Mouse (Mus musculus): ENCODE results near the gene Pgs1. TPM values are rescaled to one million over a fixed set of nuclear protein-coding genes. Genes with fewer than 3 reads are reported as not detected.

Pgs1 gene
- total and polyA plus RNA-seq, 3 experiments = 38.1 to 60.5 (median 50.8) TPM

DNA sequence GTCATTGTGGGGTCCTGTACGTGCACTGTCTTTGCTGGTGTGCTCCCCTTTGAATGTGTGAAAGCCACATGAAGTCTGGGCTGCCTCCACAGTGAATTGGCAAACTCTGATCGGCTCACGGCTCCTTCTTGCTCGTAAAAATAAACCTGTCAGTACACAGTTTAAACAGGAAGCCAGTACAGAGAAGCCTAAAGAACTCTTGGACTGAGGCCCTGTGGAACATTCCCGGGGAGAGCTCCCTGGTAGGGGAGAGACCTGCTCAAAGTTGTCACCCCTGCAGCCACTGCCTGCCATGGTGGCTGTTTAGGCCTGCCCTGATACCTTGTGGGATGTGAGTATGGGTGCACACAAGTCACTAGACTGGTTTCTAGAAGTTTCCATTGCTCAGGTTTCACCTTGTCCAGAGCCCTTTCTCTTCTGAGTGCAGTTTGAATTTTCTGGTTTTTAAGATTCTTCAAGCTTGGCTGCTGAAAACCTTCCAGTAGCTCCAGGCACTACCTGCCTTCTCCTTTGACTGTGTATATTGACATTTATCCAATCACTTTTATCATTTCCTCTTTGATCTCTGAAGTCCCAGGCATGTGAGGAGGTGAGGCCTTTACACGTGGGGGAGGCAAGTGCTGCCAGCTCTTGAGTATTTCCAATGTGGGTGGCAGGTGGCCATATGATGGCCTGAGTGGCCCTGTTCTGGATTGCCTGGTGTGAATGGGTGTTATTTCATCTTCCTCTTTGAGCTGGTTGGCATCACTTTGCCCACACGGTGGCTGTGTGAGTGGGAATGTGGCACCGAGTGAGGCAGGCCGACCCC is 8.4 kb downstream of the Pgs1 start (continued):
- TF ChIP-seq MAX (IDR thresholded peaks at IDR 0.05; ENCODE audit: low read length) (peak; percentile 72; the same call in 1 of the 2 replicates), ZMIZ1 (IDR thresholded peaks at IDR 0.05; ENCODE audit: low read depth, low read length) (no peak), MYC (IDR thresholded peaks at IDR 0.05; ENCODE audit: low read depth, low read length) (peak; percentile 77; the same call in 1 of the 2 replicates), KAT2A (IDR thresholded peaks at IDR 0.05; ENCODE audit: insufficient replicate concordance, low read length) (no peak), MXI1 (IDR thresholded peaks at IDR 0.05; ENCODE audit: low read depth, low read length) (peak; percentile 50), CTCF (conservative IDR thresholded peaks at IDR 0.05 in 1 of 2, IDR thresholded peaks at IDR 0.05 in 1 of 2; ENCODE audit: low read depth in 2 of 2, low read length in 2 of 2) (no peak), USF2 (conservative IDR thresholded peaks at IDR 0.05; ENCODE audit: low read depth, low read length) (no peak), SIN3A (IDR thresholded peaks at IDR 0.05; ENCODE audit: low read length) (peak; percentile 66), TCF12 (IDR thresholded peaks at IDR 0.05; ENCODE audit: low read depth, low read length) (peak; percentile 33; the same call in 1 of the 2 replicates), JUN (IDR thresholded peaks at IDR 0.05; ENCODE audit: insufficient read depth, low read depth, low read length) (no peak; the same call in 1 of the 2 replicates), CHD2 (IDR thresholded peaks at IDR 0.05; ENCODE audit: low read length) (no peak), RAD21 (IDR thresholded peaks at IDR 0.05; ENCODE audit: low read depth, low read length) (no peak), EP300 (IDR thresholded peaks at IDR 0.05; ENCODE audit: low read length) (peak; percentile 86), SMC3 (IDR thresholded peaks at IDR 0.05; ENCODE audit: low read depth, low read length) (no peak), HCFC1 (IDR thresholded peaks at IDR 0.05; ENCODE audit: low read depth, low read length) (peak; percentile 41; the same call in 1 of the 2 replicates), MAFK (IDR thresholded peaks at IDR 0.05; ENCODE audit: insufficient replicate concordance, low read length) (0 out of 2 replicates have a peak, but pooled peaks have one; percentile 45), ZC3H11A (IDR thresholded peaks at IDR 0.05; ENCODE audit: low read depth, low read length) (no peak), ETS1 (conservative IDR thresholded peaks at IDR 0.05; ENCODE audit: low read depth, low read length) (peak; percentile 52; the same call in 1 of the 2 replicates)

DNA sequence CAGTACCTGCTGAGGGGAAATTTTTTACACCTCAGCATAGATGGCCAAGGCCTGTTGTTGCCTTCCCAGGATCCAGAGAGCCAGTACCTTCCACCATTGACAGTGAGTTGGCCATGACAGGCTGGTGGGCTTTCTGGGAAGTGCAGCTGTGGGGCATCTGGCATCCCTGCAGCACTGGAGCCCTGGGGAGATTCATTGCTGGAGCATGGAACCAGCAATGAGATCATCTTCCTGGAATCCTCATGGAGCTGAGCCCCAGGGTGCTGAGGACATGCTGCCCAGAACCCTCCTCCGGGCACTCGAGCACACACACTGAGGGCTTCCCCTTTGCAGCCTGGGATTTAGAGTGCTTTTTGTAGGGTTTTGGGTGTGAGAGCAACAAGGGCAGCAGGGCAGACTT is 9.2 kb downstream of the Pgs1 start:
- dilution Hi-C loops (cut with MboI; ENCODE audit: extremely low pct_ligation_motif_present, extremely low pct_unique_long_range_greater_than_20kb, low sequenced_read_pairs) (no loop called here), in situ Hi-C loops (cut with MboI; ENCODE audit: low pct_ligation_motif_present, low pct_unique_long_range_greater_than_20kb, low sequenced_read_pairs) (no loop called here)
- DNase-seq (ENCODE audit: extremely low read depth) = no peak
- no peak for TF ChIP-seq PAX5 (IDR thresholded peaks at IDR 0.05; ENCODE audit: low read length)
- TF ChIP-seq NRF1 (IDR thresholded peaks at IDR 0.05; ENCODE audit: low read depth, low read length) = no peak
- no peak for TF ChIP-seq MAX (IDR thresholded peaks at IDR 0.05; ENCODE audit: low read length)
- no peak for TF ChIP-seq IRF4 (IDR thresholded peaks at IDR 0.05; ENCODE audit: low read depth, low read length)
- Histone ChIP-seq H3K27me3 (replicated peaks) (no peaks in the 10 kb centered on the region), H3K36me3 (replicated peaks in 1 of 2; ENCODE audit: control insufficient read depth in 1 of 2, insufficient read depth in 1 of 2, low read length in 1 of 2) (peaks cover 16 to 72% of the 10 kb centered on the region in 2 experiments), H3K79me2 (replicated peaks; ENCODE audit: control insufficient read depth, extremely low read depth, insufficient read depth, poor library complexity, severe bottlenecking) (peaks cover 86% of the 10 kb centered on the region), H3K4me3 (replicated peaks in 1 of 3; ENCODE audit: low read depth in 2 of 3, low read length in 2 of 3, poor library complexity in 1 of 3) (no peak overlapping the region), H3K9ac (ENCODE audit: insufficient read depth, low read depth) (no peak overlapping the region), H3K27ac (ENCODE audit: insufficient read depth, low read depth) (no peak overlapping the region), H3K4me2 (ENCODE audit: insufficient read depth, low read depth, poor library complexity, severe bottlenecking) (no peak overlapping the region), H3K9me3 (replicated peaks; ENCODE audit: low read length) (no peaks in the 10 kb centered on the region), H3K4me1 (ENCODE audit: control insufficient read depth in 1 of 2, insufficient read depth in 2 of 2) (peaks cover 72 to 94% of the 10 kb centered on the region in 2 experiments)
